Mouse (Mus musculus): ENCODE measurements around the gene Gm5737.
A peak's percentile ranks its signal among the peaks of the same experiment; 100 is the strongest.

Gm5737 gene

GRCm38 (mm10) chr7:120811834-120812415, at the start of gene Gm5737:
Gm5737 (plus strand) TSS chr7:120812365.
- DNase-seq (ENCODE audit: low read depth, low spot score): no peak

GRCm38 (mm10) chr7:120767369-120767768, 44.8 kb upstream of the Gm5737 start:
- no peak for DNase-seq (ENCODE audit: low read depth, low spot score)

DNA sequence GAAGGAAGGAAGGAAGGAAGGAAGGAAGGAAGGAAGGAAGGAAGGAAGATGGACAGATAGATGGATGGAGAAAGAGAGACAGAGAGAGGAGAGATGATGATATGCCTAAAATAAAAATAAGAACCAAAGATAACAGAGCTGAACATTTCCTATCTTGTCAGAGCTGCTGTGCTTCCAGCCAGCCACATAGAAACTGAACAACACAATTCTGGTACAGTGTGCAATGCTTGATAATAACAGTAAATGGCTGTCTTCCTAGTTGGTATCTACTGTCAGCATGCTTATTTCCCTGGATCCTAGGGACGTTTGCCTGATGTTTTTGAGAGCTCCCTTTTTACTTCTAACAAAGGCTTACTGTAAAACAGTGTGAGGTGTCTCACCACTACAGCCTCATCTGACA, 40.8 kb upstream of the Gm5737 start:
- no peak for DNase-seq (ENCODE audit: low read depth, low spot score)

GRCm38 (mm10) chr7:120778012-120778411, 34.2 kb upstream of the Gm5737 start:
- no peak for DNase-seq (ENCODE audit: low read depth, low spot score)

DNA sequence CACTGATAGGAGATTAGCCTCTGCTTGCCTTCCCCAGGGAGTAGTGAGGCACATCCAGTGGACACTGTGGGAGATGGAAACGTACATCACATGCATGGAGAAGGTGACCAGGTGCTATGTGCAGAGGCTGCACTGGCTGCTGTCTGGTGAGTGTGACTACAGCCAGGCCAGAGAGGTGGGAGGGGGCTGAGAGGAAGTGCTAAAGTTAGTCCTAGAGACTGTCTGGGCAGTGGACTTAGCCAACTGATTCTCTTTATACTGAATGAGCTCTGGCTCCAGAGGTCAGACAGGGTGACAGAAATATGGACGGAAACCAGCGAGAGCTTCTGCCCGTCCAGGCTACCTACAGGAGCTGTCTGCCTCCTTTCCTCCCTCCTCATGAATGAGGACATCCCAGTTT, 16.6 kb upstream of the Gm5737 start:
- no peak for DNase-seq (ENCODE audit: low read depth, low spot score)

GRCm38 (mm10) chr7:120796369-120796768, 15.8 kb upstream of the Gm5737 start:
- no peak for DNase-seq (ENCODE audit: low read depth, low spot score)

- DNase-seq (ENCODE audit: low read depth, low spot score): no peak
Observed at GRCm38 (mm10) chr7:120803268-120803667, 8.9 kb upstream of the Gm5737 start.

GRCm38 (mm10) chr7:120809705-120810104, 2.5 kb upstream of the Gm5737 start:
- no peak for DNase-seq (ENCODE audit: low read depth, low spot score)

GRCm38 (mm10) chr7:120817552-120817951, 5.4 kb downstream of the Gm5737 start:
- DNase-seq (ENCODE audit: low read depth, low spot score): no peak

DNA sequence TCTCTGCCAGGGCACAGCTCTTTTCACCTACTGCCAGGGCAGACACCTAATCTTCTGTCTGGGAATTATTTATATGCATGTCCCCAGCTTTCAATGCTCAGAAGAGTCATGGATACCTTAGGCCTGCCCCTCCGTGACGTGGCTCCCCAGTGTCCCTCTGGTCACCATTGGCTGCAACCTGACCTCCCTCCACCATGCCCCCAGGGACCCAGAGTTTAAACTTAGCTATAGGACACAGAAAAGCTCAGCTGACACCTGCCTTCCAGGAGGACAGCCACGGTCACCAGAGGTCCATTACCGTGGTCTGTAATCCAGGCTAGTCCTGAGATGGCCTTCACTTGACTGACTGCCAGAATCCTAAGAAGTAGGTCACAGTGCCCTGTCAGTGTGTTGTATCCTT, 7.2 kb downstream of the Gm5737 start:
- DNase-seq (ENCODE audit: low read depth, low spot score): no peak

DNA sequence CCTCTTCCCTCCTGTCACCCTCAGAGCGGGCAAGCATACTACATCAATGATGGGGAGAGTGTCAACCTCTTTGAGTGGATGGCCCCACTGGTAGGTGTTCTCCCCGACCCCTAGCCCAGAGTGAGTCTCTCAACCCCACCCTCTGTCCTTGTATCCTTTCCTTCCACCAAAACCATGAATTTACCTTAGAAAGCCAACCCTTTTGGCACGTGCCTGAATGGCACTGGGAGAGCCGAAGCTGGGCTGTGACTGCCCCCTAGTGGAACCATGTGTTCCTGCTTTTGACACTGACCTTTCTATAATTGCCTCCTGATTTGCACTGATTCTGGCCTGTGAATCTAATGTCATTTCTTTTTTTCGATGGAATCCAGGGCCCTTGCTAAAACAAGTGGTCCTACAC, 11.1 kb downstream of the Gm5737 start:
- DNase-seq (ENCODE audit: low read depth, low spot score): peak; percentile 51

DNA sequence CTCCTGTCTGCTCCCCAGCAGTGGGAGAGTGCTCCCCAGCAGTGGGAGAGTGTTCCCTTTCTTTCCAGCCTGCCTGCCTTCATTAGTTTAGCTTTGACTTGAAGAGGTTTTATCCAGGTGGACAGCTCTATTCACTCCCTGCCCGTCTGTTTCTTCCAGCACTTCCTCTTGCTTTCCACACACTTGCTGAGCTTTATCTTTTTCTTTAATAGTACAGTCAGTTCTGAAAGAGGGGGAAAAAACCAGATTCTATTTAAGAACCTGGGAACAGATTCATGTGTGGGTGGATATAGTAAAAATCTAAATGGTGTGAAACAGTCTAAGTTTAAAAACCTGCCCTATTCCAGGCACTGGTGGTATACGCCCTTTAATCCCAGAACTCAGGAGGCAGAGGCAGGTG, 12.9 kb downstream of the Gm5737 start:
- no peak for DNase-seq (ENCODE audit: low read depth, low spot score)

DNA sequence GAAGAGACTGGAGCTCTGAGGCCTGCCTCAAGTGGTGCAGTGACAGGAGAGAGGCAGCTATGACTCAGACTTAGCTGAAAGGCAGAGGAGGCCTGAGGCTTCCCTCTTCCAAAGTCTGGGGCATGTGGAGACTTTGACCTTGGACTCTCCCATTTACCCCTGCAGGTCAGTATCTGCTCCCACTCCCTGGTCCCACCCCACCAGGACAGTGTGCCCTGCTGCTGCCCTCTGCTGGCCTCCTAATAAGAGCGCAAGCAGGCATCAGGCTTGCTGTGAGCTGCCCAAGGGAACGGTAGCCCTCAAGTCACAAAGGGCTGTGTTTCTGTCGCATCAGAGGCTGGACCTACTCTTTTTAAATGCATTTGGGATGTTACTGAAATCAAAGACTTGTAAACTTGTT, 14.2 kb downstream of the Gm5737 start:
- no peak for DNase-seq (ENCODE audit: low read depth, low spot score)

- no peak for DNase-seq (ENCODE audit: low read depth, low spot score)
Observed at GRCm38 (mm10) chr7:120830431-120831381, 18.5 kb downstream of the Gm5737 start.

- DNase-seq (ENCODE audit: low read depth, low spot score): no peak
Observed at GRCm38 (mm10) chr7:120834426-120834825, 22.3 kb downstream of the Gm5737 start.

- DNase-seq (ENCODE audit: low read depth, low spot score): peak; percentile 65
Observed at GRCm38 (mm10) chr7:120834863-120835372, 22.8 kb downstream of the Gm5737 start.

GRCm38 (mm10) chr7:120835449-120836359, 23.5 kb downstream of the Gm5737 start:
- DNase-seq (ENCODE audit: low read depth, low spot score): peak; percentile 94

DNA sequence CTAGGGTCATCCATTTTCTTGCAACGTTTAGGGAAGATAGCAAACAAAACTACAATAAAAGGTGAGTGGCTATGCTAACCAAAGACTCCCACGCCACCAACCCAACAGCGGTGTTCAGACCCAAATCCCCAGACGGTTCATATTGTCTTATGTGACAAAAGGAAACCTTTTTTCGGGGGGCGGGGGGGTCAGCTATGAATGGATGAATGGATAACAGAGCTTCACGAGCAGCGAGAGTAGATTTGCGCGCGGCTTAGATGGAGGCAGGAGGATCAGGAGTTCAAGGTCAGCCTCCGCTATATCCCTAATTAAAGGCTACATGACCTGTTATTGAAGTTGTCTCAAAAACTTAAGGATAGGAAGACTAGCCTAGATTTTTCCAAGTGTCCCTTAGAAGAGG, 24.2 kb downstream of the Gm5737 start:
- no peak for DNase-seq (ENCODE audit: low read depth, low spot score)

GRCm38 (mm10) chr7:120838436-120839160, 26.4 kb downstream of the Gm5737 start:
- DNase-seq (ENCODE audit: low read depth, low spot score): no peak

DNA sequence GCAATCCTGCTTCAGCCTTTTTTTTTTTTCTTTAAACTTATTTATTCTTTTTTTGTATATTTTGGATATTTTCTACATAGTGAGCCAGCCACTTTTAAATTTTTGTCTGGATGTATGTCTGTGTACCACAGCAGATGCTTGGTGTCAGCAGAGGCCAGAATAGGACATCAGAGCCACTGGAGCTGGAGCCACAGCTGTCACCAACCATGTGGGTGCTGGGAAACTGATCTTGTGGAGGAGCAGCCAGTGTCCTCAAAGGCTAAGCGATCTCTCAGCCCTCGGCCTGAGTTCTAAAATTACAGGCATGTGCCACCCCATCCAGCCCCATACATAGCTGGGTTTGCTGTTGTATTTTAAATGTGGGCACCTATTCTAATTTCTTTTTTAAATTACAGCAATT, 27.6 kb downstream of the Gm5737 start:
- DNase-seq (ENCODE audit: low read depth, low spot score): no peak

All from embryo, embryonic 11.5 days (tissue).